Mouse (Mus musculus) intestine, embryonic 16.5 days (tissue): ENCODE measurements at regions not wholly inside any gene's neighbourhood (a gene's known extent, or its start where the extent isn't known, plus 50 kb on each side); places are given as distances from the start of the nearest gene placed in this dataset.

ENCODE experiments used
- ATAC-seq: fragments of 200-750 bp; cut with Nextera tagmentation; 2 replicates; pipeline ENCODE4 v1.8.0; 2017; ENCODE audit warnings: moderate TSS enrichment, moderate library complexity
- H3K27ac ChIP-seq: fragments of 300-500 bp; sonication (generic); 2 replicates; pipeline ENCODE4 v1.5.1; 2014; ENCODE audit warnings: mild to moderate bottlenecking, low read length
- H3K27me3 ChIP-seq: fragments of 300-500 bp; sonication (generic); replicated peaks from 2 replicates; pipeline ENCODE4 v1.6.1; 2014; ENCODE audit warnings: low read length, control low read depth, mixed read lengths; ENCODE audit not compliant: control insufficient read depth, insufficient read depth
- H3K36me3 ChIP-seq: fragments of 300-500 bp; sonication (generic); 2 replicates; pipeline ENCODE4 v1.6.1; 2014; ENCODE audit warnings: low read length, control low read depth; ENCODE audit not compliant: control insufficient read depth, insufficient read depth
- H3K4me1 ChIP-seq: fragments of 300-500 bp; sonication (generic); 2 replicates; pipeline ENCODE4 v1.6.1; 2014; ENCODE audit warnings: low read length, control low read depth, mixed read lengths; ENCODE audit not compliant: control insufficient read depth, insufficient read depth
- H3K4me2 ChIP-seq: fragments of 300-500 bp; sonication (generic); 2 replicates; pipeline ENCODE4 v1.6.1; 2014; ENCODE audit warnings: low read depth, low read length, control low read depth
- H3K4me3 ChIP-seq: fragments of 300-500 bp; sonication (generic); 2 replicates; pipeline ENCODE4 v1.5.1; 2014; ENCODE audit warnings: mild to moderate bottlenecking, low read length
- H3K9ac ChIP-seq: fragments of 300-500 bp; sonication (generic); 2 replicates; pipeline ENCODE4 v1.6.1; 2014; ENCODE audit warnings: low read depth, low read length
- H3K9me3 ChIP-seq: fragments of 300-500 bp; sonication (generic); 2 replicates; pipeline ENCODE4 v1.6.1; 2016; ENCODE audit warnings: low read length, control low read depth; ENCODE audit not compliant: control insufficient read depth
- WGBS: fragments of 180-500 bp; shearing (Covaris S2); extraction: QIAGEN DNeasy Blood & Tissue Kit; methylation state at CpG from one replicate; pipeline ENCODE4 v1.1.7; 2014; 5-methylcytosine and 5-hydroxymethylcytosine counted together

DNA sequence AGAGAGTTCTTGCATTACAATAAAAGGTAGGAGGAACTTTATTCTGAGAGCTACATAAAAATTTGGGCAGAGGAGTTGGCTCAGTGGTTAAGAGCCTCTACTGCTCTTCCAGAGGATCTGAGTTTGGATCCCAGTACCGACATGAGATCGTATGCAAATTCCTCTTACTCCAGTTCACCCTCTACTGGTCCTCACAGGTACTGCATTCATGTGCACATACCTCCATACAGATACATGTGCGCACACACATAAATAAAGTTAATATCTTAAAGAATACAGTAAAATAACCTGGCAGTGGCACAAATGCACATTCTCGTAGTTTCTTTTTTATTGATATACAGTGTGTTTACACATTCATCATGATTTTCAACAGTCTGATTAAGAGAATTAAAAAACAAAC lies 232.4 kb downstream of the Vps13c start:
- Histone ChIP-seq H3K4me1 (no peaks in the 10 kb centered on the region), H3K27me3 (no peaks in the 10 kb centered on the region), H3K9ac (no peak overlapping the region), H3K36me3 (no peaks in the 10 kb centered on the region), H3K27ac (no peak overlapping the region), H3K4me2 (no peak overlapping the region), H3K9me3 (no peaks in the 10 kb centered on the region), H3K4me3 (no peak overlapping the region)
- no peak for ATAC-seq
- 91% methylated on average over 4 of the region's 4 CpGs for WGBS

DNA sequence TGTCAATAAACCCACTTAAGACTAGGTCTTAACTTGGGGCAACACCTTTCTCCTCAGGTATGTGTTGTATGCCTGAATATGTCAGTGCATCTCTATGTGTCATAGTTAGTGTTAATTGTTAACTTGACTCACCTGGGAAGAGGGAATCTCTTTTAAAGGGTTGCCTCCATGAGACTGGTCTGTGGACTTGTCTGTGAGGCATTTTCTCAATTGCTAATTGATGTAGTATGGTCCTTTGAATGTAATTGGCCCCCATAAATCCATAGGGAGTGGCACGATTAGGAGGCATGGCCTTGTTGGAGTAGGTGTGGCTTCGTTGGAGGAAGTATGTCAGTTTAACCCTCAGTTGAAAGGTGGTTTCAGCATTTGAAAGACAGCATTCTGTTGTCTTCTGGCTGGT lies 237.1 kb downstream of the Vps13c start:
- no peak overlapping the region for H3K27ac ChIP-seq
- H3K9ac ChIP-seq: no peak overlapping the region
- no peaks in the 10 kb centered on the region for H3K4me1 ChIP-seq
- H3K4me2 ChIP-seq: no peak overlapping the region
- H3K36me3 ChIP-seq: no peaks in the 10 kb centered on the region
- H3K27me3 ChIP-seq: no peaks in the 10 kb centered on the region
- H3K4me3 ChIP-seq: no peak overlapping the region
- WGBS: 53% methylated on average over 2 of the region's 2 CpGs
- ATAC-seq: peak; percentile 66
- H3K9me3 ChIP-seq: no peaks in the 10 kb centered on the region

DNA sequence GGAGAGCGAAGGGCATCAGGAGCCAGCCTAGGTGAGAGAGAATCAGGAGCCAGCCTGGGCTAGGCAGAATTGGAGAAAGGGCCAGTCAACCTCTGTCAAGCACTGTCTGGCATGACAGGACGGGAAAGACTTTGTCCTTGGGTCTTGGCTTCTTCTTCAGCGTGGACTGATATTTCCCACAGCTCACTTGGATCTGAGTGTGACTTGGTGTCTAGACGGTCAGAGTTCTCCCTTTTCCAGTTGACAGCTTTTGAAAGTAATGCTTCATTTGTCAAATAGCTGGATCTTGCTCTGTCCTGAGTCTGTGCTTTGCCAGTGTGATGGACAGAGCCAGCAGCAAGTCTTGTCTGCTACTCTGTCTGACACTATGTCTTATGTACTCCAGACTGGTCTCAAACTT lies 243.1 kb downstream of the Vps13c start:
- no peak overlapping the region for H3K4me3 ChIP-seq
- 84% methylated on average over 4 of the region's 4 CpGs for WGBS
- no peak for ATAC-seq
- no peaks in the 10 kb centered on the region for H3K4me1 ChIP-seq
- H3K27me3 ChIP-seq: no peaks in the 10 kb centered on the region
- no peak overlapping the region for H3K27ac ChIP-seq
- H3K36me3 ChIP-seq: no peaks in the 10 kb centered on the region
- H3K9ac ChIP-seq: no peak overlapping the region
- no peaks in the 10 kb centered on the region for H3K9me3 ChIP-seq
- no peak overlapping the region for H3K4me2 ChIP-seq

DNA sequence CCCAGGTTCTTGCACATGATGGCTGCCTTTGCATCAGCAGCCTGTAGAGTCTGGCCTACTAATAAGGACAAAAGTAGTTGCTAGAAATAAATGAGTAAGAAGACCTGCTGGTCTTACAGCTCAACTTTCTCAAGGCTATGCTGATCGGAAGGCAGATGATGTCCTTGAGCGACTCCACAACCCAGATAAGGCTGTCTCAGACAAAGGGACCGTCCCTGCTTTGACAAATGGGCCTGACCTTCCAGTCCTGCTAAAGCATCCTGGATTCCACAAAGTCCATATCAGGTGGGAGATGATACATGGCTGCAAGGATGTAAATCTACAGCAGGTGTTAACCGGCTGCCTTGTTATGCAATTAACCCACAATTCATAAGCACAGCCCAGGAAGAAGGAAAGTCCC lies 244.8 kb downstream of the Vps13c start:
- no peak overlapping the region for H3K27ac ChIP-seq
- H3K4me2 ChIP-seq: no peak overlapping the region
- H3K36me3 ChIP-seq: no peaks in the 10 kb centered on the region
- no peaks in the 10 kb centered on the region for H3K9me3 ChIP-seq
- no peak for ATAC-seq
- H3K4me3 ChIP-seq: no peak overlapping the region
- no peaks in the 10 kb centered on the region for H3K27me3 ChIP-seq
- no peak overlapping the region for H3K9ac ChIP-seq
- 65% methylated on average over 4 of the region's 4 CpGs for WGBS
- H3K4me1 ChIP-seq: no peaks in the 10 kb centered on the region

DNA sequence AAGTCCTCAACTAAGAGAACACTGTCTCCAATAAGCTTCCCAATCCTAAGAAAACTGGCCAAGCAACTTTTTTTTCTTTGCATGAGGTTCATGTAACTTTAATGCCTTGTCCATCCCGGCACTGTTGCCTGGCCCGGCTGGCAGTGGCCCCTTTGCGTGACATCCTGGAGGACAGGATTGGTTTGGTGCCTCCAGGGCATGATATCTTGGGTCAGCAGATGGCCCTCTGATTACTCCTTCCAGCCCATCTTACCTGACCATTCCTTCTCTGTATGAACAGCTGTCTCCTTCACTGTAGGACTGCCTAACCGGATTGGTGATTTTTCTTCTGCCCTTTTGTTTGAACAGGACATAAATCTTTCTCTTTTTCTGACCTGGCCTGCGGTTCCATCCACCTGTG lies 254.4 kb downstream of the Vps13c start:
- no peak for ATAC-seq
- WGBS: 72% methylated on average over 5 of the region's 5 CpGs
- H3K4me1 ChIP-seq: no peaks in the 10 kb centered on the region

DNA sequence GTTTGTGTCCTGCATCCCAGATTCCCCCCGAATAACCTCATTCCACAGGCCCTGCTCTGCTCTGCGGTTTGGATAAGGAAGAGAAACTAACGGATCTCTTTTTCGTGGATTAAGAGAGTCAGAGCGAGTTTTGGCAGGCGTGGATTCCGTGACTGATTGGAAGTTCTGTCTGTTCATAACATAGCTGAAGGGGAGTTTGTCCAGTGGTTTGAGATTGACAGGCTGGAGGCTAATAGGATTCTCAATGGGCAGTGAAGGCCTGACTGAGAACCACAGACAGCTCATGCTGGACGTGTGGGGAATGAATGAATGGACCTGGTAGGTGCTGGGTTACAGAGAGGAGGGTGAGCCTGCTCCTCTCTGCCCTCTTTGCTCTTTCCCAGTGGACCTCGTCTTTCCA lies 269.6 kb downstream of the Vps13c start:
- ATAC-seq: no peak
- no peak overlapping the region for H3K27ac ChIP-seq
- H3K4me1 ChIP-seq: no peaks in the 10 kb centered on the region
- no peaks in the 10 kb centered on the region for H3K27me3 ChIP-seq
- H3K4me2 ChIP-seq: no peak overlapping the region
- no peak overlapping the region for H3K4me3 ChIP-seq
- WGBS: 82% methylated on average over 9 of the region's 9 CpGs
- H3K36me3 ChIP-seq: no peaks in the 10 kb centered on the region
- no peaks in the 10 kb centered on the region for H3K9me3 ChIP-seq
- H3K9ac ChIP-seq: no peak overlapping the region

More for the DNA sequence above, 254.4 kb downstream of the Vps13c start:
- Histone ChIP-seq H3K4me3 (no peak overlapping the region), H3K27ac (no peak overlapping the region), H3K4me2 (no peak overlapping the region), H3K27me3 (no peaks in the 10 kb centered on the region), H3K9me3 (no peaks in the 10 kb centered on the region), H3K36me3 (no peaks in the 10 kb centered on the region), H3K9ac (no peak overlapping the region)

DNA sequence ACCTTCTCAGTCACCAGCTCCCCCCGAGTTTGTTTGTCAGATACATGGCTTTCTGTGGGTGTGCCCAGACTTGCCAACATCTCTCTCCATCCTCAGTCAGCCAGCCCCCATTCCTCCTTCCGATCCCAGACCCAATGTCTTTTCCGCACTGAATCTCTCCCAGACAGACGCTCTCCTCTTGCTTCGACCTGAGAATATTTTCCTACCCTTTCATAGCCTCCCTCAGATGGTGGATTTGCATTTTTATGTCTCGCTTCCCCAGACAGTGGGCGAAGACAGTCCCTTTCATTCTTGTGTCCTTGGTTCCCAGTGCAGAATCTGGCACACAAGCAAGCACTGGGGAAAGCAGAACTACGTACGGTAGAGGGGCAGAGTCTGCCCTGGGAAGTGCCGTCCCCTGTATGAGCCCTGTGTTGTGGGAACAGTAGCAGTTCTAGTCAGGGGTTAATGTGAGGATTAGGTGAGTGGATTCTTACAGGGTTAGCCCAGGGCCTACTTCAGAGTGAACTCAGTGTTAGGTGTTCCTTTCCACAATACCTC lies 275.0 kb downstream of the Vps13c start:
- 79% methylated on average over 10 of the region's 10 CpGs for WGBS
- H3K27ac ChIP-seq: no peak overlapping the region
- H3K27me3 ChIP-seq: no peaks in the 10 kb centered on the region
- H3K9ac ChIP-seq: no peak overlapping the region
- H3K36me3 ChIP-seq: no peaks in the 10 kb centered on the region
- no peaks in the 10 kb centered on the region for H3K4me1 ChIP-seq
- no peak for ATAC-seq
- H3K4me3 ChIP-seq: no peak overlapping the region
- no peaks in the 10 kb centered on the region for H3K9me3 ChIP-seq
- H3K4me2 ChIP-seq: no peak overlapping the region

DNA sequence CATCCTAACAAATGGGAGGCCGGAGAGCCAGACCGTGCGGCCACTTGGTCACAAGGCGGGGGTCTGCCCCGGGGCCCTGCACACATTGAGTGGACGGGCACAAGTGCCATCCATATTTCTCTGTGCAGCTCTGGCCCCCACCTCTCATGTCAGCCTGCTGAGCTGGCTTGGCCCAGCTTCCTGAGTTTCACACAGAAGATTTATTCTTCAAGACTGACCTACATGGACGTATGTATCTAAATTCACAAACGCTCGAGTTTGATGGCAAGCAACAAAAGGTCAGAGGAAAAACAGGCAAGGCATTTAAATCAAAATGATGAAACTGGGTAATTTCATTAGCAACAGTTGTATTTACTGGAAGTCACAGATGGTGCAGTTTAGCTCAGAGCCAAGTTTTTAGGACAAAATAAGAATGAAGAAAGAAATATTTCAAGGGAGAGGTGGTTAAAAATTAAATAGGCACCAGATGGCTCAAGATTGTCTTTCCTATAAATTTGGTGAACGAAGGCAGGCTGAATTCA lies 276.1 kb downstream of the Vps13c start:
- ATAC-seq: no peak
- 63% methylated on average over 10 of the region's 10 CpGs for WGBS

DNA sequence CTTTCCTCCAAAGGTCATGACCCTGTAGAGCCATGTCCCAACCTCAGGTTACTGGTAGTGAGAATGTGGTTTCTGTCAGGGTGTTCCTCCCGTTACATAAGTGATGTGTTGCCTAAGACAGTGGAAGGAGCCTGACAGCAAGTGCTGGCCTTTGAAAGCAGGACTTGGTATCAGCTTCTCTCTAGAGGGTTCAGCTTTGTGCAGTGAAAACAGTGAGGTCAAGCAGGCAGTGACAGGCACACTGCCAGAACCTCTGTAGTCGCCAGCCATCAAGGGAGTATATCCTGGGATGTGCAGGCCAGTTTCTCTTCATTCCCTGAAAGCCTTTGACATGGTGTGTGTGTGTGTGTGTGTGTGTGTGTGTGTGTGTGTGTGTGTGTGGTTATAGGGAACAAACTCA lies 278.1 kb downstream of the Vps13c start:
- no peaks in the 10 kb centered on the region for H3K4me1 ChIP-seq
- no peaks in the 10 kb centered on the region for H3K36me3 ChIP-seq
- H3K4me2 ChIP-seq: no peak overlapping the region
- H3K4me3 ChIP-seq: no peak overlapping the region
- H3K9ac ChIP-seq: no peak overlapping the region
- no peaks in the 10 kb centered on the region for H3K27me3 ChIP-seq
- WGBS: 77% methylated on average over 2 of the region's 2 CpGs
- H3K27ac ChIP-seq: no peak overlapping the region
- H3K9me3 ChIP-seq: no peaks in the 10 kb centered on the region
- no peak for ATAC-seq

More for the DNA sequence above, 276.1 kb downstream of the Vps13c start:
- Histone ChIP-seq H3K4me1 (no peaks in the 10 kb centered on the region), H3K27me3 (no peaks in the 10 kb centered on the region), H3K4me3 (no peak overlapping the region), H3K9ac (no peak overlapping the region), H3K4me2 (no peak overlapping the region), H3K9me3 (no peaks in the 10 kb centered on the region), H3K36me3 (no peaks in the 10 kb centered on the region), H3K27ac (no peak overlapping the region)

DNA sequence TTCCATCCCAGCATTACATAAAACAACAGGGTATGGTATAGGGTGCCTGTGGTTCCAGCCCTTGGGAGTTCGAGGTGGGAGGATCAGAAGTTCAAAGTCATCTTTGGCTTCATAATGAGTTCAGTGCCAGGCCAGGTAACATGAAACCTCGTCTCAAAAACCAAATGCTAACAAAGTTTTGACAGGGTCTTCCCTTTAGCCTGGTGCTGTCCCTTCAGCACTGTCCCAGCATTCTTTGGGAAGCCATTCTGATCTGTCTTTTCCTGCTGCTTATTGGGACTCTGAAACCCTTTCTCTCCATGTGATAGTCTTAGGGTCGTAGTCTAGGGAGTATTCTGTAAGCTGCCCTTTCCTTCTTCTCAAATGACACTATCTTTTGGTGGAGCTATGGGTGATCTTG lies 282.1 kb downstream of the Vps13c start:
- Histone ChIP-seq H3K27me3 (no peaks in the 10 kb centered on the region), H3K27ac (no peak overlapping the region), H3K36me3 (no peaks in the 10 kb centered on the region), H3K9me3 (no peaks in the 10 kb centered on the region), H3K4me2 (no peak overlapping the region), H3K4me1 (no peaks in the 10 kb centered on the region), H3K4me3 (no peak overlapping the region), H3K9ac (no peak overlapping the region)
- WGBS: 40% methylated on average over 3 of the region's 3 CpGs
- no peak for ATAC-seq
